Mouse (Mus musculus): ENCODE results near the gene Gas2l1.

Gas2l1 gene

DNA sequence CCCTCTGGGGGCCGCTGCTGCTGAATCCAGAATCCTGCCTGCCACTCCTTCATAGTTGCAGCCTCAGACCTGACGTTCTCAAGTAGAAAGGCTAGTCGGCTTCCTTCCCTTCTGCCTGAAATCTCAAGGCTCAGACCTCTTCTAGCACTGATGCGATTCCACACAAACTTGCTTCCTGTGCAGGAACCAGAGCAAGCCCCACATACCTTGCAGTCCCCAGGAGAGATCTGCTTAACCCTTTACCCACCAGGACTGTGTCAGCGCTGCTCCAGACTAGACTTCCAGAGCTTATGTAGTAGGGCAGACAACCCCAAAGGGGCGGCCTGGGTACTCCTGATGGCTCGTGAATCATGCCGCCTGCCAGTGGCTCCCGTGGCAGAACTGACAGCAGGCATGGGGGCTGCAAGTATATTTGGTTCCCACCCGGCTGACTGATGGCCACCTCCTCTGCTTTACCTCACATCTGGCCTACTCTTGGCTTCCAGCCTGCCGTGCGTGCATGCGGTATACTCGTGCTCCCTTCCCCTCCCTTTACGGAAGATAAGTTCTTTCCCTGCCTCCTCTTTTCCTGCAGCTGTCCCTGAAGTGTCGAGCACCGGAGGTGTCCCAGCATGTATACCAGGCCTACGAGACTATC is 23.9 kb downstream of the Gas2l1 start:
- no peak for DNase-seq

DNA sequence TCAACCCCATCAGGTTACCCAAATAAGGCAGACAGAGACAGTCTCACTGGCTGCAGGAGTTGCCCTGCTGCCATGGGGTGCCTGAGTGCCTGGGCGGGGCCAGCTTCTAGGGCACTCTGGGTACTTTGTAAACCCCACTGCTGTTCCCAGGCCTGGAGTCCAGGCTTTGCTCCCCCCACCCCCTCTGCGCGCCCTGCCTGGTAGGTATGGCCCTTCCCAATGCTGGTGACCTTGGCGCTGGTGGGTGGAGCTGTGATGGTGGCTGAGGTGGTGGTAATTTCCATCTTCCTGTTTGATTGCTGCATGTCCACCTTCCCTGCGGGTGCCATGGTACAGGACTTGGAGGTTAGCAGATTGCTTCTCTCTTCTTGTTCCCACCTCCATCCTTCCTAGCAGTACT is 24.5 kb downstream of the Gas2l1 start:
- no peak for DNase-seq

DNA sequence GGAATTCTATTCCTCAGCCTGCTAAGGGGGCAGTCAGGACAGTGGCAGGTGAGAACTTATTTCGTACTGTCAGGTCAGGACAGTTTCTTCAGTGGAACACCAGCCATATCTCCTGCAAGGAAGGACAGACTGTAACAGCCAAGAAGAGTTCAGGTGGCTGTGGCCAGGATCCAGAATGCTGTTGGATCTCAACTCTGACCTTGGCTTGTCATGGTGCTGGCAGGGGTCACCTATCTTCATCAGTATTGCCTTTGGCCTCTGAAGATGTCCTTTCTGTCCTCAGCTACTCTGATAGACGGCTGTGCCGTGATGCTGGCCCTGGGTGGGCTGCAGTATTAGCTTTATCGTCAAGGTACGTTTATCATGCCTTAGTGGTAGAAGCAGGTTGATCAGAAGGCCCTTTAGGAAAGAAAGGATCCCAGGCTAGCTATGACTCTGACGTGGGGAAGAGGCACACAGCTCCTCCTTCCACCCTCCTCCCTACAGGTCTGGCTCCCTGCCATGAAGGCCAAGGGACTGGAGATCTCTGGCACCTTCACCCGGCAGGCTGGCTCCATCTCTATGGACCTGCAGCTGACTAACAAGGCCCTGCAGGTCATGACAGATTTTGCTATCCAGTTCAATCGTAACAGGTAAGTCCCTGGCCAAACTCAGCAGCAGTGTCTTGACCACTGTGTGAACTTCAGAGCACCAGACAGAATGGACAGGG is 27.8 kb downstream of the Gas2l1 start:
- DNase-seq = no peak

DNA sequence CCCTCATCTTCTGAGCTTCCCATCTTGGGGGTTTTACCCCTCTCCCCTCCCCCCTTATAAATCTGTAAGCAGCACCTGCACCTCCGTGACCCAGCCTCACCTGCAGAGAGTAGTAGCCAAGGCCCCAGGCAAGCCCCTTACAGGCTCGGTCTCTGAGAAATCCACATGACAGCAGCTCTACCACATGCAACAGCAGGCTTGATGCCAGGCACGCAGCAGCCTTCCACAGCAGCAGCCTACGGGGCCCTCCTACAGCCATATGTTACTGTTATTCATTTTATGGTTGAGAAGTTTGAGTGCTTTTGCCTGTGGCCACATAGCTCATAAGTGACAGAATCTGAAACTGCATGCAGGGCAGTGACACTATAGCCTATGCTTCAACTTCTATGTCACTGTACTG is 29.7 kb downstream of the Gas2l1 start:
- DNase-seq = peak; percentile 26

DNA sequence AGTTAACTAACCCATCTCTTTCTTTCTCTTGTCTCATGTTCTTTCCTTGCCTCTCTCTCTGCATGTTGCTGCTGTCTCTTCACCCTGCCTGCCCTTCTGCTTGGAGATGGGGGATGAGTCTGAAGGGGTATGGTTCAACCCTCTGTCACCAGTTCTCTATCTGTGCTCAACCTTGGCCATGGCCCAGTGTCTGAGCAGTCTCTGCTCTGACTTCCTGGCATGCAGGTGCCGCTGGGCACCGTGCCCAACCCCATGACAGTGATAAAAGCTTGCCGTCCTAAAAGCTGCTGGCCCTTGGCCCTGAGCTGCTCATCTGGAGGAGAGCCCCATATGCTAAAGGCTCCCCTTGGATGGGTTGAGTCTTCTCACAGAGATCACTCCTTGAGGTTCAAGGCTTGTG is 32.0 kb downstream of the Gas2l1 start:
- no peak for DNase-seq

DNA sequence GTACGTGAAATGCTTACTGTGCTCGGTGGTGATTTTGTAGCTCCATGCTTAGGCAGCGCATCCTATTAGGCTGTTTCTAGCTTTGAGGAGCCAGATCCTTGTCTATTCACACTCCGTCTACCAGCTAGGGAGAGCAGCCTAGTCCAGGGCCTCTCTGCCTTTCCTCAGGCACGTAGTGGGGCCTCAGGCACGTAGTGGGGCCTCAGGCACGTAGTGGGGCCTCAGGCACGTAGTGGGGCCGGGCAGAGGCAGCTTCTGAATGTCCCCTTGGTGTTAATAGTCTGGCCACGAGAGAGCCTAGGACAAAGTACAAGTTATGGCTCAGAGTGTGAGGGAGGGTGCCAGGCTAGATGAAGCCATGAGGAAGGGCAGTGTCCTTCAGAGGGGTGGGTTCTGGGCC is 32.4 kb downstream of the Gas2l1 start:
- DNase-seq = no peak

DNA sequence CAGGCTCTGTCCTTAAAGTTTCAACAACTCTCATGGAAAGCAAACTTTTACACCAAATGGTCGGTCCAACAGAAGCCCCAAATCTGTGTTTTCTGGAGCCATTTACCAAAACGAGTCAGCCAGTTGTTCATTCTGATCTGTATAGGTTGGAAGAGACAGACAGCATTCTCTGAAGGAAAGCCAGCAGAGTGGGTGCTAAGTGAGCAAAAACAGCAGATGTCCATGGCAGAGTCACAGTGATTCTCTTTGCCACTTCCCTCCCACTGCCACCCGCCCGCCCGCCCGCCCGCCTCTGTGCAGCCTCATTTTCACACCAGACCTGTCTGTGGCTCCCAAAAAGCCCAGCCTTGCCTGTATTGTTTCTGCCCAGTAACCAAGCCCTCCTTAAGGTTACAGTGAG is 36.9 kb downstream of the Gas2l1 start:
- no peak for DNase-seq

DNA sequence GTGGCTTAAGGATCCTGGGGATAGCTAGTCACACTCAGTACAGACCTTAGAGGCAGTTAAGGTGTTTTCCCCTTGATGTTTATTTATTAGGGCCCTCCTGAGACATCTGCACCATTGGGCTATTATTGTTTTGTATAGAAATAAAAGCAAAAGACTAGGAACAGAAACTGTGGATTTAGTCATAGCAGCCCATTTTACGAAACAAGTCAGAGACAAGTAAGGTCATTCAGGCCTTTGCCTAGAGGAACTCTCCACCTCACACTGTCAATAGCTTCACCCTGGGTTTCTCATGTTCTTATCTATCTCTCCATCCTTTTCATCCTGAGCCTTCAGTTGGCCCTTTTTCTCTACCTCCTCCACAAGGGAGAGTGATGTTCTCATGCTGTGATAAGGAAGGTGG is 40.0 kb downstream of the Gas2l1 start:
- DNase-seq = no peak

DNA sequence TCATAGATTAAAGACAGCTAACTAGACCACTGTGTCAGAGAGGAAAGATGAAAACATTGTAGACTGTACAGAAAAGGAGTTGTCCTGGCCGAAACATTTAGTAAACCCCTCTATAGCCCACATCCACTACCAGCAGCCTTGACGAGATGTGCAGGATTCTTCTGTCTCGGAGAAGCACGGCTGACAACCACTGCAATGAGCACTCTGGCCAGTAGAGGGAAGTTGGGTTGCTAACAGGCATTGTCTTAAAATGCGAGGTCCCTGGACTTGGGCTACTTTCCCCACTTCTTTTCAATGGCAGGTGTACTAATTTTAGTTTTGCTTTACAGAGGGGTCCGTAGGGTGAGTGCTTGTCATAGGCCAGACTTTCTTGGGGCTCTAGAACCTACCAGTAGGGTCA is 47.6 kb downstream of the Gas2l1 start:
- peak; percentile 29 for DNase-seq

DNA sequence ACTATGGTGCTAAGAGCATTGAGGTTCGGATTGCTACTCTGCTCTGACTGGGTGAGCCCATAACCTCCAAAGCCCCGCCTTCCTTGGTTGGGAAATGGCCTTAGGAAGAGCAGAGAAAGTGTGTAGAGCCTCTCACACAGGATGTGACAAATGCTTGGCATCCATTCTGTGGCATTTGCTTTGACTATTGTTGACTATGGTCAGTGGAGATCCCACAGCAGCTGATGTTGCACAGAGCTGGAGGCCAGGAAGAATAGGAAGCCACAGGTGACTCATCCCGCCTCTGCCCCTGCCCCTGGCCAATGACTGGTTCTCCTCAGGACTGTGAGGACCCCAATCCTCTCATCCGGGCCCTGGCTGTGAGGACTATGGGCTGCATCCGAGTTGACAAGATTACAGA is 48.8 kb downstream of the Gas2l1 start:
- DNase-seq = no peak

DNA sequence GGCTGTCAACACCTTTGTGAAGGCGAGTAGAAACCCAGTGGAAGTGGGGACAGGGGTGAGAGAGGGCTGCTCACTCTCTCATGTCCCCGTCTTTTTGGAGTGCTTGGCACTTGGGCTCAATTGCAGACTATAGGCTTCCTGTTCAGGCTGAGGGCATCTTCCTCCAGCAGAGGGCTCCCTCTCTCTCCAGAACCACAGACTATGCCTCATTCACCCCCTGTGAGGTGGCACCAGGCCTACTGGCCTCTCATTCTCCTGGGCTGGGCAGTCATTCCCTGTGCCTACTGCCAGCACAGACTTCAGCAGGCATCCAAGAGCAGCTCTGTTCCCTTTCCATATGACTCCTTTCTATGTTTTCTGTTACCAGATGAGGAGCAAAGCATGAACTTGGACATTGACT is 49.4 kb downstream of the Gas2l1 start:
- peak; percentile 62 for DNase-seq

DNA sequence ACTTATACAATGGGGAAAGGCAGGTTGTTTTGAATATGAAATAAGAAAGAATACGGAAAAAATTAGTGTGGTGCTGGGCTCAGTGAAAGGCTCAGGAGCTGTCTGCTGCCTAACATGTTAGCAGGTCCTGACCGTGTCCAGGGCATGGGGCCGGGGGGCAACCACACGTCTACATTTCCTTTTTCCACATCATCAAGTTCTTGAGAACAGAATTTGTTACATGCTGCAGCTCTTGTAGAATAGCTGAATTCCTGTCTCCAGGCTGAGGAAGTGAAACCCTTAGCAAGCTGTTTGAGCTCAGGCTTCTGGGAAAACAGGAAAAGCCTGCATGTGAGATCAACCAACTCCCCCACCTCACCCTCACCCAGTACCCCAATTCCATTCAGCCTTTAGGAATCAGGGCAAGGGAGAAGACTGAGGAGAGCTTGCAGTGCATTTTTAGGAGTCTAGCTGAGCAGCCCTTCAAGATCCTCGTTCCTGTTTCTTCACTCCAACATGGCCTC is 52.9 kb downstream of the Gas2l1 start:
- DNase-seq = no peak

DNA sequence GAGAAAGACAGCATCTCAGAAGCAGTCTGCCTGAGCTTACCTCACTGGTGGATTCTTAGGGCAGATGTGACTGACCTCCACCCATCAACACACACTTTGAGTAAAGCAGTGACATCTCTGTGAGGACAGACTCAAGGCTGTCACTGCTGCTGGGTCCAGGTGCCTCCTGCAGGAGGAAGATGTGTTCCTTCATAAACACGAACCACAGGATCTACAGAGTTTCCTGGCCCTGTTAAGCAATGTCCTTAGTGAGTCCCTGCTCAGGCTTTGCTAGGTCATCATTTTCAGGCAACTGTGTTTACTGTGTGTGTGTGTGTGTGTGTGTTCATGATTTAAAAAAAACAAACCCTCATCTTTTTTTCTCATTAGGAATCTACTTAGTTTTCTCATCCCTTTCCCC is 53.6 kb downstream of the Gas2l1 start:
- DNase-seq = no peak

DNA sequence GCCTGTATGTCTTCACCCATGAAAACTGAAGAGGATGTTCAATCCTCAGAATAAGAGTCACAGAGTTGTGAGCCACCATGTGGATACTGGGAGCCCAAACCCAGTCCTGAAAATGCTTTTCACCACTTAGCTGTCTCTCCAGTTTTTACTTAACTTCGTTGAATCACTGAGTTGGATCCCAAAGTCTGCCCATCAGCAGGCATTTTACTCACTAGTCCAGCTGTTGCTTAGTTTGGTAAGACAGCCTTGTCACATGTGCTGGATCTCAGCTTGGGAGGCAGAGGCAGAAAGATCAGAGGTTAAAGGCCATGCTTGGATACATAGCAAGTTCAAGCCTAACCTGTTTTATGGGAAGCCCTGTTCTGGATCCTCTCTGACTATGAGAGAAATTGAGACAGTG is 54.9 kb downstream of the Gas2l1 start:
- DNase-seq = no peak

DNA sequence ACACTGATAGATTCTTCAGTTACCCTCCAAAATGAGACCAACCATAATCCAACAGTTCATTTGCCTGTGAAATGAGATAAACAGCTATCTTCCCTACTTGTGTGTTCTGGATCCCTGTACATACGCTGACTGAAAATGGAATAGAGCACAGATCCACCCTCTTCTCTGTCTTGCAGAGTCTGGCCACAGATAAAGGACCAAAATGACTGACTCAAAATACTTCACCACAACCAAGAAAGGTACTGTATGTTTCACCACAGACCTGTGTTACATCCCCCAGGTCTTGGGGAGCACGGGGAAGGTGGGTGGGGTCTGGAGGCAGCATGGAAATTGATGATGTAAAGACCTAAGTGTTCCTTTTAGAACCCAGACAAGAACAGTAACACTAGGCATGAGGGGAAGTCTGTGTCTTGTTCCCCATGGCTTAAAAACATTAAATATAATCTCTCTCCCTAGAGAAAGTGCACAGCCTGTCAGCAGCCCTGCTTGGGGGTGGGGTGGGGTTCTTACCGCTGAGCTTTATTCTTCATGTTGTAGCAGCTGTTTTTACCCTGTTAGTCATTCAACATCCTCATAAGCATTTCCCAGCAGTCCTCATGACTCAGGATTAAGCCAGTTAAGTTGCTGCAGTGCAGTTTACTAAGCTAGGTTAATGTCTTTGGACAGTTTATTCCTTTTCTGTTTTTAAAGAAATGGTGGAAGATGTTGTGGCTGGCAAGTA is 55.6 kb downstream of the Gas2l1 start:
- DNase-seq = no peak

DNA sequence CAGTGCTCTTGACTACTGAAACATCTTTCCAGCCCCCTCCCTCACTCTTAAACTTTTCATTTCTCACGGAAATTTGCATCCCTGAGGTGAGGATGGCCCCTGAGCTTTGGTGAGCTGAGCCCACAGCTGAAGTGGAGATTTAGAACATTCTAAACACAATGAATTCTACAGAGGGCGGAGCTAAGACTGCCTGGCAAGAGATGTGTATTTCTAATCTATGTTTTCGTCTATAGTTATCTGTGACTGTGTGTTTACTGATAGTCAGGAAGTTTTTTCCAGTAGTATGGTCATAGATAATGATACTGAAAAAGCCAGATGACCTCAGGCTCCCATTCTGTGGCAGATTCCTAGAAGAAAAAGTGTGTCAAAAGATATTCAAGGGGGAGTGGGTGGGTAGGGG is 56.3 kb downstream of the Gas2l1 start:
- no peak for DNase-seq

DNA sequence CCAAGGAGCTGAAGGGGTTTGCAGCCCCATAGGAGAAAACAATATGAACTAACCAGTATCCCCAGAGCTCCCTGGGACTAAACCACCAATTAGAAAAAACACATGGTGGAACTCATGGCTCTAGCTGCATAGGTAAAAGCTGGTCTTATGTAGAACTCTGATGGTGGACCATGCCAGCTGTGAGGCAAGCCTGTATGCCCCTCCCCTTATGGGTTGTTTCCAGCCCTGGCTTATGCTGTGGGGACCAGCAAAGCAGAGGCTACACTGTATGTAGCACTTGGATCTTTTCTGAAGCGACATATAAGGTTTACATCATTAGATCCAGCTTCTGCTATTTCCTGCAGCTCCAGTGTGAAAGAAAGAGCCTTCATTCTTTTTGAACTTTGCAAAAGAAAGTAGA is 57.9 kb downstream of the Gas2l1 start:
- DNase-seq = no peak

DNA sequence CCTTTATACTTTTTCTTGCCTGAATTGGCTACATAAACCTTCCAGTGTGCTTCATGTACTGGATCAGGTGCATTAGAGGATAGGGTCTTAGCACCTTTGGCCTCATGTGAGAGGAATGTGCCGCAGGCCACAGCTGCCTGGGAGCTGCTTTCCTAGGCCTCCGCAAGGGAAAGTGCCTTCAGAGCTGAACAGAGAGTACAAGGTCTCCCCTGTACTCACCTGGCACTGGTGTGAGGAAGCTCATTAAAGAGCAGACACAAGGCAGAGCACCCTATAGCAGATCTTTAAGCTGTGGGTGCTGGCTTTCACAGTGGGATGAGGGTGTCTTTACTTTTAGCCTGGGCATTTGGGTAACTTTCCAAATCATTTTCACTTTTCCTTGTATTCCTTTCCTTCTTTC is 59.6 kb downstream of the Gas2l1 start:
- DNase-seq = no peak

Measured in right cerebral cortex, postnatal 4 days (tissue).